Mouse (Mus musculus): Measurements from ENCODE around the gene Rps6ka4. TPM values are rescaled to one million over a fixed set of nuclear protein-coding genes. Genes with fewer than 3 reads are reported as not detected.

Rps6ka4 gene
- polyA plus RNA-seq, 1 experiment = 12.5 TPM

DNA sequence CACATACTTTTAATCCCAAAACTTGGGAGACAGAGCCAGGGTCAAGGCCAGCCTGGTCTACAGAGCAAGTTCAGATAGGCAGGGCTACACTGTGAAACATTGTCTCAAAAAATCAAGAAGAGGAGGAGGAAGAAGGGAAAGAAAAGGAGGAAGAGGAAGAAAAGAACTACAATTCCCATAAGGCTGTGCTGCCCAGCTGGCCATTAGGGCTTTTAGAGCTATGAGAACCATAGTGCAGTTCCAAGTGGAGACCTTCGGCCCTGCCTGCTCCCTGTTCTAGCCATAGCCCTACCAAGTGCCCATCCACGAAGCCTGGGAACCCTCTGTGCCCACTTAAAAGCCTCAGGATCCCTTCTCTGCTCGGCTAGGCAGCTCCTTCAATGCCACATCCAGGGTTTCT is 11.1 kb upstream of the Rps6ka4 start:
- H3K4me1 ChIP-seq (ENCODE audit: control insufficient read depth, insufficient read depth, low read length) = peaks cover 39% of the 10 kb centered on the region
- TF ChIP-seq CTCF (IDR thresholded peaks at IDR 0.05; ENCODE audit: control insufficient read depth, insufficient read depth, insufficient replicate concordance, low read depth, low read length) (no peak), POLR2A (IDR thresholded peaks at IDR 0.05; ENCODE audit: control insufficient read depth, low read depth, low read length) (no peak)
- H3K27me3 ChIP-seq (ENCODE audit: control insufficient read depth, insufficient read depth, low read length) = no peaks in the 10 kb centered on the region; the same call in 1 of the 2 replicates
- no peak overlapping the region for H3K4me3 ChIP-seq (ENCODE audit: control insufficient read depth, low read depth, low read length)
- H3K36me3 ChIP-seq (ENCODE audit: control insufficient read depth, insufficient read depth, low read length) = no peaks in the 10 kb centered on the region; the same call in none of the 2 replicates
- H3K27ac ChIP-seq (ENCODE audit: control insufficient read depth, insufficient read depth, low read depth, low read length) = no peak overlapping the region

DNA sequence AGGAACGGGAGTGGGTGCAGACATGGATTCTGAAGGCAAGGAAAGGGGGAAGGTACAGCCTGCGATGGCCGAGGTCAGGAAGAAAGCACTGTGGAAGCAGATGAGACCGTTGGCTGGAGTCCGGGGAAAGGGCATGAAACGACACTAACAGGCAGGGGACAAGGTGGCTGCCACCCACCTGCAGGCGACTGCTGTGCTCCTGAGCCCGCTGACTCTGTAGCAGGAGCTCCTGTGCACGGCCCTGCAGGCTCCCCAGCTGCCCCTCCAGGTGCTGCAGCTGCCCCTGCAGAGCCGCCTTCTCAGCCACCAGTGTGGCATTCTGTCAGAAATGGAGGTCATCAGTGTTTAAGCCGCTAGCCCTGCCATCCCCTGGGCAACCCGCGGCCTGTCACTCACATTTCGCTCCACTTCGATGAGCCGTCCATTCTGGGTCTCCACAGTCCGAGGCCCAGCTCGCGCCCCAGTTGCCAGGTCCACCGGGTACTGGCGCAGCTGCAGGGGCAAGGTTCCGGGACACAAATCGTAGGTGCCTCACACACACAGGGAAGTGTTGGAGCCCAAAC is 9.2 kb upstream of the Rps6ka4 start:
- Histone ChIP-seq H3K4me1 (ENCODE audit: control insufficient read depth, insufficient read depth, low read length) (peaks cover 25% of the 10 kb centered on the region), H3K36me3 (ENCODE audit: control insufficient read depth, insufficient read depth, low read length) (no peaks in the 10 kb centered on the region; the same call in none of the 2 replicates), H3K27ac (ENCODE audit: control insufficient read depth, insufficient read depth, low read depth, low read length) (no peak overlapping the region), H3K27me3 (ENCODE audit: control insufficient read depth, insufficient read depth, low read length) (no peaks in the 10 kb centered on the region), H3K4me3 (ENCODE audit: control insufficient read depth, low read depth, low read length) (peak overlapping the region; percentile 84)
- TF ChIP-seq POLR2A (IDR thresholded peaks at IDR 0.05; ENCODE audit: control insufficient read depth, low read depth, low read length) (no peak), CTCF (IDR thresholded peaks at IDR 0.05; ENCODE audit: control insufficient read depth, insufficient read depth, insufficient replicate concordance, low read depth, low read length) (no peak)

DNA sequence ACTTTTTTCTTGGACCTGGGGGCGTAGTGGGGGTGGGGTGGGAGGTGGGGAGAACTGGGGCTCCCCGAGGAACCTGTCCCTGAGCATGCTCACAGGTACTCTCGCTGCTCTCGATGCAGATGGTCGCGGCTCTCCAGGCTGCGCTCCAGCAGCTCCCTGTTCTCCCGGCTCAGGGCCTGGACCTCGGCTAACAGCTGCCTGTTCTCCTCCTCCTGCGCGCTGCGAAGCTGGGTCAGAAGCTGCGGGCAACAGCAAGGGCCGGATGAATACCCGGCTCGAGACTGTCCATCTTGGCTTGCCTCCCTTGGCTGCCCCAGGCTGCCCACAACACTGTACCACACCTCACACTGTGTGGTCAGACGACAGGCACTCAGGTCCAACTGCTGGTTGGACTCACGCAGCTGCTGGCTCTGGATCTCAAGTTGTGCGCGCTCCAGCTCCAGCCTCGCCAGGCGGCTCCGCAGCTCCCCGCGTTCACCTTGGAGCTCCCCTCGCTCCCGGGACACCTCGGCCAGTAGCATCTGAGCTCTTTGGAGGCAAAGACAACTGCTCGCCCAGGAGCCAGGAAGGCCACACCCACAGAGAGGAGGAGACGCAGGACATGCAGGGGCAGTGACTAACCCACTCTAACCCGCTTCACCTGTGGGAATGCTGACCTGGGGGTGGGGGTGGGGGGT is 7.5 kb upstream of the Rps6ka4 start:
- Histone ChIP-seq H3K27me3 (ENCODE audit: control insufficient read depth, insufficient read depth, low read length) (no peaks in the 10 kb centered on the region), H3K27ac (ENCODE audit: control insufficient read depth, insufficient read depth, low read depth, low read length) (no peak overlapping the region), H3K4me3 (ENCODE audit: control insufficient read depth, low read depth, low read length) (peak overlapping the region; percentile 84)

DNA sequence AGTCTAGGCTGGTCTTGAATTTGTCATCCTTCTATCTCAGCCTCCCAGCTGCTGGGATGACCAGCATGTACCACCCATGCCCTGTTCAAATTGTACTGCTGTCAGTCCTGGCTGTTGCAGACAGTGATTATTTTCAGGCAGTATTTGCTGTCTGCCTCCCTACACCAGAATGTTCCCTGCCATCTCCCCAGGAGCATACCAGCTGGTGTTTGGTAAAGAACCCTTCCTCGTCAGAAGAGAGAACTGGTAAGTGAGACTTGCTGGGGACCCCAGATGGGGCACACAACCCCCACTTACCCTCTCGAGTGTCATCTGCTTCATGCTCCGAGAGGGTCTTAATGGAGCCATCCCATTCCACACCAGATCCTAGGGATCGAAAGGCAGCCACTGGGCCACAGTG is 5.6 kb upstream of the Rps6ka4 start:
- Histone ChIP-seq H3K27me3 (ENCODE audit: control insufficient read depth, insufficient read depth, low read length) (no peaks in the 10 kb centered on the region), H3K4me3 (ENCODE audit: control insufficient read depth, low read depth, low read length) (no peak overlapping the region), H3K36me3 (ENCODE audit: control insufficient read depth, insufficient read depth, low read length) (no peaks in the 10 kb centered on the region; the same call in none of the 2 replicates), H3K27ac (ENCODE audit: control insufficient read depth, insufficient read depth, low read depth, low read length) (no peak overlapping the region), H3K4me1 (ENCODE audit: control insufficient read depth, insufficient read depth, low read length) (peaks cover 21% of the 10 kb centered on the region)
- TF ChIP-seq POLR2A (IDR thresholded peaks at IDR 0.05; ENCODE audit: control insufficient read depth, low read depth, low read length) (no peak), CTCF (IDR thresholded peaks at IDR 0.05; ENCODE audit: control insufficient read depth, insufficient read depth, insufficient replicate concordance, low read depth, low read length) (no peak)

More for the DNA sequence above, 7.5 kb upstream of the Rps6ka4 start:
- no peaks in the 10 kb centered on the region; the same call in none of the 2 replicates for H3K36me3 ChIP-seq (ENCODE audit: control insufficient read depth, insufficient read depth, low read length)
- TF ChIP-seq CTCF (IDR thresholded peaks at IDR 0.05; ENCODE audit: control insufficient read depth, insufficient read depth, insufficient replicate concordance, low read depth, low read length) (no peak), POLR2A (IDR thresholded peaks at IDR 0.05; ENCODE audit: control insufficient read depth, low read depth, low read length) (no peak)
- peaks cover 21% of the 10 kb centered on the region for H3K4me1 ChIP-seq (ENCODE audit: control insufficient read depth, insufficient read depth, low read length)

DNA sequence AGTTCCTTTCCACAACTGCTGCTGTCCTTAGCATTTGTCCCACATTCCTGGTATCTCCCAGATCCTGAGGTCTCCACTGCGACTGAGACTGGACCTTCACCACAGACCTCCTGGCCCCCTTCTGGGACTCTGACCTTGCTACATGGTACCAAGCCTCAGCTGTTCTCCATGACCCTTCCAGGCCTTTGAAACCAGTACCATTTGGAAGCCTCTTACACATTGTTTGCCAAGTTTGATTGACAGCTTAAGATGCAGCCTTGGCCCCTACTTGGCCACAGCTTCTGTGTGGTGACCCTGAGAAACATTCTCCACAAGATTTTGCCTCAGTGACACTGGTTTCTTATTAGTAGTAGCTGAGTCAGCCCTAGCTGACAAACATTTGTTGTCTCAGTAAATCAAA is 1.9 kb upstream of the Rps6ka4 start:
- no peak overlapping the region for H3K27ac ChIP-seq (ENCODE audit: control insufficient read depth, insufficient read depth, low read depth, low read length)
- H3K4me3 ChIP-seq (ENCODE audit: control insufficient read depth, low read depth, low read length) = no peak overlapping the region
- no peaks in the 10 kb centered on the region; the same call in 1 of the 2 replicates for H3K36me3 ChIP-seq (ENCODE audit: control insufficient read depth, insufficient read depth, low read length)
- no peaks in the 10 kb centered on the region for H3K27me3 ChIP-seq (ENCODE audit: control insufficient read depth, insufficient read depth, low read length)
- TF ChIP-seq CTCF (IDR thresholded peaks at IDR 0.05; ENCODE audit: control insufficient read depth, insufficient read depth, insufficient replicate concordance, low read depth, low read length) (no peak), POLR2A (IDR thresholded peaks at IDR 0.05; ENCODE audit: control insufficient read depth, low read depth, low read length) (no peak)
- H3K4me1 ChIP-seq (ENCODE audit: control insufficient read depth, insufficient read depth, low read length) = peaks cover 20% of the 10 kb centered on the region

DNA sequence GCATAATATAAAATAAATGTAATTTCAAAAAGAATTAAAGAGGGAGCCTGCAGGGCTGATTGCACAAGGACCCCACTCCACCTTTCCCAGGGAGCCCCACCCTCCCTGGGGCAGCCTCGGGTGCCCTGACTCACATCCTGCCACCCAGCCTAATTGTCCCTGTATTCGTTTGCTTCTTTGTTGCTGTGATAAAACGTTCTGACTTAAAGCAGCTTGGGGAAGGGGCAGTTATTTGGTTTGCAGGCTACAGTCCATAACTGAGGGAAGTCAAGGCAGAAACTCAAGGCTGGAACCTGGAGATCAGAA is 809 bp upstream of the Rps6ka4 start:
- Histone ChIP-seq H3K4me3 (ENCODE audit: control insufficient read depth, low read depth, low read length) (no peak overlapping the region), H3K27ac (ENCODE audit: control insufficient read depth, insufficient read depth, low read depth, low read length) (no peak overlapping the region), H3K36me3 (ENCODE audit: control insufficient read depth, insufficient read depth, low read length) (no peaks in the 10 kb centered on the region), H3K4me1 (ENCODE audit: control insufficient read depth, insufficient read depth, low read length) (peaks cover 20% of the 10 kb centered on the region), H3K27me3 (ENCODE audit: control insufficient read depth, insufficient read depth, low read length) (no peaks in the 10 kb centered on the region)
- TF ChIP-seq POLR2A (IDR thresholded peaks at IDR 0.05; ENCODE audit: control insufficient read depth, low read depth, low read length) (no peak), CTCF (IDR thresholded peaks at IDR 0.05; ENCODE audit: control insufficient read depth, insufficient read depth, insufficient replicate concordance, low read depth, low read length) (no peak)

DNA sequence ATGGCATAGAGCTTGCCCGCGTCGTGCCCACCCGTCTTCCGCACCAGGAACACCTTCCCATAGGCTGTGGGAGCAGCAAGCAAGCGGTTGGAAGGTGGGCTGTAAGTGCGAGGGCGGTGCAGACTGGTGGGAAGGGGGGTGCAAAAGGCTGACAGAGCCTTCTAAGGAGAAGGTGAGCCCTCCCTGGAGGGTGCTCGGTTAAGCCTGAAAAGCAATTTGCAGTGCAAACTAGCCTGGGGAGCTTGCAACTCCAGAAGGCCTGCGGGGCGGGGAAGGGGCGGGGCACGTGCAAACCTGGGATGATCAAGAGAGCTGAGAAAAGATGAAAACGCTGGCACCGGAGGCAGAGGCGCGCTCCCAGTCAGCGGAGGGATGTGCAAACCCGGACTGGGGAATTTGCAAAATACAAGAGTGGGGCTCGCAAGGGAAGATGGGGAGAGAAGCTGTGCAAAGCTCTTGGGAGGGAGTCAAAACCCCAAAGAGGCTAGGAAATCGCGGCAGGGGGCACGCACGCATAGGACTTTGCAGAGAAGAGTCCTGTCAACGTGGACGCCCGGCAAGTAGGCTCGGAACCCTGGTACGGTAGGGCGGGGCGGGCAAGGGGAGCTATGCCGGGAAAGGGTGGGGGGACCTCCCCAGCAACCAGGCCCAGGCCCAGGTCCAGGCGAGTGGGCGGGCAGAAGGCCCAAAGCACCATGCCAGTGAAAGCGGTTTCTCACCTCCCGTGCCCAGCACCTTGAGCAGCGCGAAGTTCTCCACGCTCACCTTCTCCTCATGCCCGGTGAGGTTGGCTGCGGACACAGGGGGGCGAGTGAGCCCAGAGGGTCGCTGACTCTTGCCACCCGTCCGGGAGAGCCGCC is 591 bp downstream of the Rps6ka4 start:
- H3K36me3 ChIP-seq (ENCODE audit: control insufficient read depth, insufficient read depth, low read length) = no peaks in the 10 kb centered on the region
- peak overlapping the region; percentile 86 for H3K4me3 ChIP-seq (ENCODE audit: control insufficient read depth, low read depth, low read length)
- no peak overlapping the region for H3K27ac ChIP-seq (ENCODE audit: control insufficient read depth, insufficient read depth, low read depth, low read length)
- H3K4me1 ChIP-seq (ENCODE audit: control insufficient read depth, insufficient read depth, low read length) = peaks cover 23% of the 10 kb centered on the region
- no peak for TF ChIP-seq CTCF (IDR thresholded peaks at IDR 0.05; ENCODE audit: control insufficient read depth, insufficient read depth, insufficient replicate concordance, low read depth, low read length)
- no peak for TF ChIP-seq POLR2A (IDR thresholded peaks at IDR 0.05; ENCODE audit: control insufficient read depth, low read depth, low read length)
- no peaks in the 10 kb centered on the region for H3K27me3 ChIP-seq (ENCODE audit: control insufficient read depth, insufficient read depth, low read length)

All from testis, adult 2 months (tissue).